Mouse (Mus musculus) embryonic facial prominence, embryonic 14.5 days (tissue): ENCODE results near the gene Grifin. TPM values are rescaled to one million over a fixed set of nuclear protein-coding genes. Genes with fewer than 3 reads are reported as not detected.

Experiments
- ATAC-seq: fragments of 200-750 bp; cut with Nextera tagmentation; 2 replicates; pipeline ENCODE4 v1.8.0; 2017; ENCODE audit warnings: low read depth, moderate number of reproducible peaks, moderate TSS enrichment
- DNase-seq: peaks from one replicate; pipeline ENCODE4 v3.0.0-alpha.2; 2015; ENCODE audit warnings: low spot score
- H3K27ac ChIP-seq: fragments of 300-500 bp; sonication (generic); replicated peaks from 2 replicates; pipeline ENCODE4 v1.5.1; 2014; ENCODE audit warnings: low read depth, mild to moderate bottlenecking, low read length, moderate library complexity
- H3K27me3 ChIP-seq: fragments of 300-500 bp; sonication (generic); replicated peaks from 2 replicates; pipeline ENCODE4 v1.6.1; 2014; ENCODE audit warnings: low read length; ENCODE audit not compliant: control insufficient read depth, insufficient read depth
- H3K36me3 ChIP-seq: fragments of 300-500 bp; sonication (generic); 2 replicates; pipeline ENCODE4 v1.6.1; 2014; ENCODE audit warnings: low read length, mixed read lengths; ENCODE audit not compliant: control insufficient read depth, insufficient read depth
- H3K4me1 ChIP-seq: fragments of 300-500 bp; sonication (generic); 2 replicates; pipeline ENCODE4 v1.6.1; 2014; ENCODE audit warnings: antibody characterized with exemption, low read length; ENCODE audit not compliant: control insufficient read depth, insufficient read depth
- H3K4me2 ChIP-seq: fragments of 300-500 bp; sonication (generic); 2 replicates; pipeline ENCODE4 v1.6.1; 2014; ENCODE audit warnings: low read depth, mild to moderate bottlenecking, low read length, moderate library complexity, mixed read lengths
- H3K4me3 ChIP-seq: fragments of 300-500 bp; sonication (generic); 2 replicates; pipeline ENCODE4 v1.5.1; 2014; ENCODE audit warnings: low read depth, mild to moderate bottlenecking, low read length
- H3K9ac ChIP-seq: fragments of 300-500 bp; sonication (generic); 2 replicates; pipeline ENCODE4 v1.6.1; 2014; ENCODE audit warnings: low read depth, mild to moderate bottlenecking, low read length, moderate library complexity, mixed read lengths
- H3K9me3 ChIP-seq: fragments of 300-500 bp; sonication (generic); 2 replicates; pipeline ENCODE4 v1.6.1; 2016; ENCODE audit warnings: low read length; ENCODE audit not compliant: control insufficient read depth
- whole genome bisulfite sequencing: fragments of 180-500 bp; shearing (Covaris S2); extraction: QIAGEN DNeasy Blood & Tissue Kit; methylation state at CpG from one replicate; pipeline ENCODE4 v1.1.7; 2014; 5-methylcytosine and 5-hydroxymethylcytosine counted together
- polyA plus RNA-seq: library from polyadenylated mRNA; unstranded; fragments of >200 nt; fragmentation: Nextera tagmentation; extraction: Ambion mirVana; gene quantifications from 2 replicates; pipeline ENCODE4 v1.2.1, GENCODE M21; 2014

Gene Grifin
- polyA plus RNA-seq, 1 experiment from 2014 or later: not detected

GRCm38 (mm10) chr5:140549306-140550047 is 15.4 kb downstream of the Grifin start:
- DNase-seq: peak; percentile 67
- 38% methylated on average over 17 of the region's 17 CpGs for WGBS
- peak overlapping the region; percentile 29 for H3K4me2 ChIP-seq
- H3K36me3 ChIP-seq: no peaks in the 10 kb centered on the region
- H3K4me1 ChIP-seq: no peaks in the 10 kb centered on the region
- no peaks in the 10 kb centered on the region for H3K27me3 ChIP-seq
- H3K9ac ChIP-seq: no peak overlapping the region
- no peak overlapping the region for H3K4me3 ChIP-seq
- ATAC-seq: peak; percentile 57; the same call in 1 of the 2 replicates
- H3K9me3 ChIP-seq: no peaks in the 10 kb centered on the region
- no peak overlapping the region for H3K27ac ChIP-seq

- H3K4me2 ChIP-seq: no peak overlapping the region
- H3K27ac ChIP-seq: no peak overlapping the region
- H3K9me3 ChIP-seq: no peaks in the 10 kb centered on the region
- H3K4me3 ChIP-seq: no peak overlapping the region
- no peaks in the 10 kb centered on the region for H3K36me3 ChIP-seq
- WGBS: 89% methylated on average over 19 of the region's 19 CpGs
- H3K4me1 ChIP-seq: no peaks in the 10 kb centered on the region
- DNase-seq: no peak
- no peak for ATAC-seq
- no peaks in the 10 kb centered on the region for H3K27me3 ChIP-seq
- no peak overlapping the region for H3K9ac ChIP-seq
These were observed 18.5 kb downstream of the Grifin start for GRCm38 (mm10) chr5:140546332-140546731.

DNA sequence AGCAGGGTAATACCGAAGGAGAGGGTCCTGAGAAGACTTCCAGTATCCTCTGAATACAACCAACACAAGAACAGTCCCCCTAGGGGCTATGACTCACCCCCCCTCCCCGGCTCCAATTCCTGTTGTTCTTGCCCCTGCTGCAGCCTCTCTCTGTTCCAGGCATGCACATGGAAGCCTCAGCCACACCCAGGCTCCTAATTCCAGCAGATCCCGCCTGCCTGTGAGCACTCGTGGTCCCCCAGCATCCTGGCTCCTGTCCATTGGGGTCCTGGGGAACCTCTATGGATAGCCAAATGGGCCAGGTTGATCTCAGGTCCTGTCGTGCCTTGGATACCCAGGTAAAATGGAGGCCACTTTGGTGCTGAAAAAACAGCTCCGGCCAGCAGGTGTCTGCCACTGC is 19.2 kb downstream of the Grifin start:
- H3K4me3 ChIP-seq: no peak overlapping the region
- H3K27me3 ChIP-seq: no peaks in the 10 kb centered on the region
- no peaks in the 10 kb centered on the region for H3K9me3 ChIP-seq
- no peak overlapping the region for H3K27ac ChIP-seq
- WGBS: 56% methylated on average over 6 of the region's 6 CpGs
- H3K9ac ChIP-seq: no peak overlapping the region
- H3K4me2 ChIP-seq: no peak overlapping the region
- DNase-seq: no peak
- no peaks in the 10 kb centered on the region for H3K36me3 ChIP-seq
- H3K4me1 ChIP-seq: no peaks in the 10 kb centered on the region
- no peak for ATAC-seq

DNA sequence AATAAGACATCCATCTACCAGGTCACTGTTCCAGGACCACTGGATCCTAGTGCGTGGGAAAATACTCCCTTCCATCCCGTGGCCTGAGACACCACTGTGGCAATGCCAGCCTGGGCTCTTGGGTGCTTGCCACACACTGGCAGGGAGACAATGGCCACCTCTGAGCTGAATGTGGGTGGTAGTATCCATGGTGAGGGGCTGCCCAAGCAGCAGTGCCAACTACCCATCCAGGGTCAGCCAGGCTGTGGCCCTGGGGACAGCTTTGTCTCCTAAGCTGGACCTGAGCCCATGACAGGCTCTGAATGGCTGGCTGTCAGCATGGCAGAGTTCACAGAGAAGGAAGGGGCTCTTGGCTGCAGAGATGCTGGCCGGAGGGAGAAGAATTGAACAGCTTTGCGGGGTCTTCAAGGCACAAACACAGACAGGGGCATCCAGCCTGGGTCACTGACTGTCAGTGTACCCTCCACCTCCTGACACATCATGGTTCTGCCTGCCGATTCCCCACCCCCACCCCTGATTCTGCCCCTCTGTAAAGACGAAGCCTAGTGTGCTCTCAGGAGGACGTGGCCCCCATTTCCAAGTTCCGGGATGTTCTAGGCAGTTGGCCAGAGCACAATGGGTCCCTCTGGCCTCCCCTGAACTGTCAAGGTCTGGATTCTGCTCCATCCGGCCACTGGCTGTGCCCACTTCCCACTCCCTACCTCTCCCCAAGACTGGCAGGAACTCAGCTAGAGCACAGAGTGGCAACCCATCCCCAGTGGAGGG is 21.9 kb downstream of the Grifin start:
- DNase-seq (no peak), ATAC-seq (no peak)
- H3K4me3 ChIP-seq: no peak overlapping the region
- no peak overlapping the region for H3K9ac ChIP-seq
- no peaks in the 10 kb centered on the region for H3K27me3 ChIP-seq
- no peak overlapping the region for H3K27ac ChIP-seq
- 71% methylated on average over 9 of the region's 9 CpGs for WGBS
- H3K4me2 ChIP-seq: no peak overlapping the region
- H3K36me3 ChIP-seq: no peaks in the 10 kb centered on the region
- H3K4me1 ChIP-seq: no peaks in the 10 kb centered on the region
- H3K9me3 ChIP-seq: no peaks in the 10 kb centered on the region

GRCm38 (mm10) chr5:140540106-140540505 is 24.8 kb downstream of the Grifin start:
- Histone ChIP-seq H3K4me2 (no peak overlapping the region), H3K4me3 (no peak overlapping the region), H3K27me3 (no peaks in the 10 kb centered on the region), H3K36me3 (no peaks in the 10 kb centered on the region), H3K9ac (no peak overlapping the region), H3K27ac (no peak overlapping the region), H3K4me1 (no peaks in the 10 kb centered on the region), H3K9me3 (no peaks in the 10 kb centered on the region)
- WGBS: 11% methylated on average over 8 of the region's 8 CpGs
- DNase-seq: peak; percentile 76
- peak; percentile 77 for ATAC-seq

DNA sequence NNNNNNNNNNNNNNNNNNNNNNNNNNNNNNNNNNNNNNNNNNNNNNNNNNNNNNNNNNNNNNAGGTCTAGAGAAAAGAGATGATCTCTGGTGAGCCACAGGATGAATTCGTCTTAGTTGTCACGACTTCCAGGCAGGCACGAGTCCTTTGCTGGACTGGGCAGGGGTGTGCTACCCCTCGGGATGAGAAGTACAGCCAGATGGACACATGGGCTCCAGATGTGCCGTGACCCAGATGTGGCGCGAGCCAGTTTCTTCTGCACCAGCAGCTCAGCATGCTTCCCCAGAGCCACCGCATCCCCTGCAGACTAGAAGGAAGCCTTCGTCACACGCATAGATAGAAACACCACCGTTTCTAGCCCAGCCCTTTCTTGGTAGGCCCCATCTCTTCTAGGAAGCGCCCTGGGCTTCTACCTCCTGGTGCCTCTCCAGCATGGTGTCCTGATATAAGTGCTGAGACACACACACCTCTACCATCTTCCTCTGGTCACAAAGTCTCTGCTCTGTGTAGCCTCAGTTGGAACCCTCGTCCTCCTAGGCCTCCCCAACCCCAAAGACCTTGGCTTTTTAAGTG is 26.7 kb downstream of the Grifin start:
- Histone ChIP-seq H3K36me3 (no peaks in the 10 kb centered on the region), H3K27me3 (no peaks in the 10 kb centered on the region), H3K9me3 (no peaks in the 10 kb centered on the region), H3K4me1 (no peaks in the 10 kb centered on the region), H3K4me3 (no peak overlapping the region), H3K9ac (no peak overlapping the region), H3K27ac (no peak overlapping the region), H3K4me2 (no peak overlapping the region)
- WGBS: 48% methylated on average over 13 of the region's 13 CpGs
- DNase-seq: no peak
- ATAC-seq: no peak

- 83% methylated on average over 2 of the region's 2 CpGs for WGBS
- Histone ChIP-seq H3K27me3 (no peaks in the 10 kb centered on the region), H3K4me1 (no peaks in the 10 kb centered on the region), H3K9ac (no peak overlapping the region), H3K4me3 (no peak overlapping the region), H3K9me3 (peaks cover 7% of the 10 kb centered on the region; the same call in 1 of the 2 replicates), H3K4me2 (no peak overlapping the region), H3K27ac (no peak overlapping the region), H3K36me3 (peaks cover 52% of the 10 kb centered on the region)
- ATAC-seq (no peak), DNase-seq (no peak)
These were observed 38.1 kb downstream of the Grifin start for GRCm38 (mm10) chr5:140526754-140527153.

DNA sequence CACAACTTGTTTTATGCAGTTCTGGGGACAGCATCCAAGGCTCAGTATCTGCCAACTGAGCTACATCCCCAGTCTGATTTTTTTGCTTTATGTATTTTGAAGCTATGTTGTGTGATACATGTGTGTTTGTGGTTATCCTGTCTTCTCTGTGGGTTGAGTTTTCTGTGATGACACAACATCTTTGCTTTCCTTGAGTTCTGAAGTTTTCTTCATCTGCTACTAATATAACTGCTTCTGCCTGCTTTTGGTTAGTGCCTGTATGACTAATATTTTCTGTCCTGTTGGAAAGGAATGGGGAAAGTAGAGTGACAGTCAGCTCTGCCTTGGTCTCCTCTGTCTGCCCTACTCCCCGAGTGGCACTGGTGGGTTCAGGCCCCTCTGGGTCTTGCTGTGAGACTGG is 43.7 kb downstream of the Grifin start:
- Histone ChIP-seq H3K9ac (no peak overlapping the region), H3K36me3 (peaks cover 37% of the 10 kb centered on the region), H3K4me2 (no peak overlapping the region), H3K27me3 (no peaks in the 10 kb centered on the region), H3K27ac (no peak overlapping the region), H3K4me3 (no peak overlapping the region), H3K9me3 (peaks cover 7% of the 10 kb centered on the region; the same call in 1 of the 2 replicates), H3K4me1 (no peaks in the 10 kb centered on the region; the same call in 1 of the 2 replicates)
- WGBS: 57% methylated on average over 1 of the region's 1 CpGs
- no peak for DNase-seq
- ATAC-seq: no peak
